Mouse (Mus musculus): ENCODE measurements at regions not wholly inside any gene's neighbourhood (a gene's known extent, or its start where the extent isn't known, plus 50 kb on each side); places are given as distances from the start of the nearest gene placed in this dataset.

DNA sequence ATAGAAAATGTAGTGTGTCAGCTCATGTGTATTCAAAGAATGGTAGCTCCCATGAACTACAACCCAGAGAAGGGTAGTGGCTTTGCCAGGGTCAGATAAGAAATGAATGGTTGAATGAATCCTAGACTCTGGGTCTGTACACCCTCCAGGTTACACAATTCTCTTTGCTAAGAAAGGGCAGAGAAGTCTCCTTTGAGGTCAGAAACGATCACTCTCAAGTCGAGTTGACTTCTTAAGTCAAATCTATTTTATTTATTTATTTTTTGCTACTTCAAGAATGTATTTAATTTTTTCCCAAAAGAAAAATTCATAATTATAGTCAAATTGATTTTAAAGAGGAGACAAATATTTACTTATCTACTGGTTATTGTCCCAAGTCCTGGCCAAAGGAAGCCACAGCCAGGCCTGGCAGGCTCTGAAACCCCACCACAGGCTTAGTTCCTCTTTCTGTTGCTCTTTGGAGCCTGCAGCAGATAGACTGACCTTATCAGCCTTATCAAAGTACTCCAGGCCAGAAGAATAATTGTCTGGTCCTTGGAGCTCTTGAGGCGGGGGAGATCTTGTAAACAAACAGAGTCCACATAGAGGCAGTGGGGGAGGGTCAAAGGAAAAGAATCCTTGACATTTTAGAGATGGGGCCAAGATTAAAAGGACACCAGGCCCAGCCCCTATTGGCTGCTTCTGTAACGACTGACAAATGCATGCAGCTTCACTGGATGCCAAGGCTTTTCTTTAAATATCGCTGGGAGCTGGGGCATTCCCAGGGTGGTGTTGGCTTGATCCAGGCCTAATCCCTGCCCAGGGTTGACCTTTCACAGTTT is 104.6 kb upstream of the Jun start:
- H3K36me3 ChIP-seq: no peaks in the 10 kb centered on the region
- H3K9me3 ChIP-seq: no peaks in the 10 kb centered on the region
- H3K4me2 ChIP-seq (replicated peaks): no peak overlapping the region
- no peak for ATAC-seq
- H3K4me1 ChIP-seq (replicated peaks): peaks cover 20% of the 10 kb centered on the region
- no peak overlapping the region for H3K4me3 ChIP-seq (replicated peaks)
- H3K9ac ChIP-seq: no peak overlapping the region
- H3K27ac ChIP-seq: peak overlapping the region; percentile 40; the same call in 1 of the 2 replicates
- no peaks in the 10 kb centered on the region for H3K27me3 ChIP-seq (replicated peaks)
- 29% methylated on average over 5 of the region's 5 CpGs for WGBS

DNA sequence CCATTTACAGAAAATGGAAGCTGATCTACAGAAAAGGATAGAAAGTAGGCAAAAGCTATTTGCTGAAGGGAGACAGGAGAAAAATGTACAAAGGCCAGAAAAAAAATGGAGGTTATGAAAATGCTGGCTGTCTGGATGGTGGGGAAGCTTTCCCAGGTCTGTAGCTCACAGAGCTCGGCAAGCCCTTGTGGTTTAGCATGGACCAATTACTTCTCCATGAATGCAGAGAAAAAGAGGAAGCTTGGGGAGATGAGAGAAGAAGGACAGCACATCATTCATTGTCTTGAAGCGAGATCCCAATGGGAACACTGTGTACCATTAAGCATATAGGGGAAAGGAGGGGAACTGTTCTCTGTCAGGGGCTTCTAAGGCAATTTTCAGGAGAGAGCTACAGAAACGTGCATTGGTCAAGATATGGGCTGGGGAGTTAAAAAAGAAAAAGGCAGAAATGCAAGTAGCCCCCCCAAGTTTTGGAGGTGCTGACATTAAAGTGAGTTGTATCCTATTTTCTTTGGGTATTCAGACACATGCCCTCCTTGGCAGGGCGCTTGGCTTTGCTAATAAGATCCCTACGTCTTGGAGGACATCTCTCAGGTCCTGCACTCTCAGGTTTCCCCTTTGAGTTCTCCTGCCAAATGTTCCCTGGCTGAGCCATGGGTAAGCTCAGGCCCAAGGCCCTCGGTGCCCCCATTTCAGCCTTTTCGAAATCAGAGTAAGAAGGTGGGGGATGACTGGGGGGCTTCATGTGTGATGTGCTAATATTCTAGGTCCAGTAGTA is 105.8 kb upstream of the Jun start:
- H3K9me3 ChIP-seq: no peaks in the 10 kb centered on the region
- H3K4me3 ChIP-seq (replicated peaks): no peak overlapping the region
- no peaks in the 10 kb centered on the region for H3K36me3 ChIP-seq
- H3K27me3 ChIP-seq (replicated peaks): no peaks in the 10 kb centered on the region
- 87% methylated on average over 7 of the region's 7 CpGs for WGBS
- no peak overlapping the region for H3K27ac ChIP-seq
- no peak overlapping the region for H3K9ac ChIP-seq
- ATAC-seq: no peak
- no peak overlapping the region for H3K4me2 ChIP-seq (replicated peaks)
- peaks cover 26% of the 10 kb centered on the region for H3K4me1 ChIP-seq (replicated peaks)

DNA sequence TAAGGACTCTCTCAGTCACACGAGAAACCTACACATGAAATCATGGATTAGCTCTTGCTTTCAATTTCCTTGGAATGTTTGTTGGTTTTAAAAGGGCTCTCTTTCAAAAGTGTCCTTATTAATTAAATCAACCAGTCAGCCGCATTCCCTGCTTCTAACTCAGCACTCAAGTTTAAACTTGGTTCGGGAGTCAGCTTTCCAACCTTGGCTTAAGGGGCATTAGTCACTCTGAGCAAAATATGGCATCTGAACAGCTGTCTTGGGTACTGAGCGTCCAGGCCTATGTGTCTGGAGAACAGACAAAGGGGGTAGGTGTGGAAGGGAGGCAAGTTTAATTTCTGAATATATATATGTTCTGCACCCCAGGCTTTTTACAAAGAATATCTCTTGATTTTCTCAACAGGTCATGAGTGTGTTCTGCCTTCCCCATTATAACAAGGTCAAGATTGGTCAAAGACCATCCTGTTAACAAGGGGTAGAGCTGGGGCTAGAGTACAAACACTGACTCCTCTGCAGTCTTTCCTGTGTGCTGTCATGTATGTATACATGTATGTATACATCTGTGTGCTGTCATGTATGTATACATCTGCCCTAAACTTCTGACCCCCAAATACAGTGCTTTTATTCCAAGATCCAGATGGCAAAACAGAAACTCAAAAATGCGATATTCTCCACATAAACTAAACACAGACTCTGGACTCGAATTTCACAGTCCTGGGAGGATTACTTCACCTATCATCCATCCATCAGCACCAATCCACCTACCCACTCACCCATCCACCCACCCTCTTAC is 106.8 kb upstream of the Jun start:
- H3K4me1 ChIP-seq (replicated peaks): peaks cover 19% of the 10 kb centered on the region
- ATAC-seq: no peak
- H3K4me3 ChIP-seq (replicated peaks): no peak overlapping the region
- H3K9ac ChIP-seq: no peak overlapping the region
- no peak overlapping the region for H3K27ac ChIP-seq
- no peaks in the 10 kb centered on the region for H3K27me3 ChIP-seq (replicated peaks)
- H3K9me3 ChIP-seq: no peaks in the 10 kb centered on the region
- WGBS: 57% methylated on average over 6 of the region's 6 CpGs
- H3K4me2 ChIP-seq (replicated peaks): no peak overlapping the region
- no peaks in the 10 kb centered on the region for H3K36me3 ChIP-seq

DNA sequence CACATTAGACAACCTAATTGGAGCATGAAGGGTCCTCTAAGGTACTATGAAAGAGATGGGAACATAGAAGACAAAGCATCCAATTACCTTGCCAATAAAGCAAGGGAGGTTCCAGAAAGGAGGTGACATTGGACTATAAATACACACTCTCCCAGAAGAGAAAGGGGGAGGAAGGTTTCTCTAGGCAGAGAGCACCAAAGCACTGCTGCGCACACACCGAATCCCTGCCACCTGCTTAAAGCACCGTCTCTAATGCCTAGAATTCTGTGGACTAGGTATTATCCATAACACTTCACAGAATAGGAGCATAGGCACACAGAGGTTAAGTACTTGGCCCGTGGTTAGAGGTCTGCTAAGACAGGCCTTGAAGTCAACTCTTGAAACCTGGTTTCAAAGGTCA is 107.8 kb upstream of the Jun start:
- no peaks in the 10 kb centered on the region for H3K9me3 ChIP-seq
- H3K4me2 ChIP-seq (replicated peaks): no peak overlapping the region
- H3K36me3 ChIP-seq: no peaks in the 10 kb centered on the region
- ATAC-seq: no peak
- 71% methylated on average over 4 of the region's 4 CpGs for WGBS
- H3K4me3 ChIP-seq (replicated peaks): no peak overlapping the region
- H3K27ac ChIP-seq: no peak overlapping the region
- H3K27me3 ChIP-seq (replicated peaks): no peaks in the 10 kb centered on the region
- H3K9ac ChIP-seq: no peak overlapping the region
- H3K4me1 ChIP-seq (replicated peaks): peaks cover 14% of the 10 kb centered on the region

DNA sequence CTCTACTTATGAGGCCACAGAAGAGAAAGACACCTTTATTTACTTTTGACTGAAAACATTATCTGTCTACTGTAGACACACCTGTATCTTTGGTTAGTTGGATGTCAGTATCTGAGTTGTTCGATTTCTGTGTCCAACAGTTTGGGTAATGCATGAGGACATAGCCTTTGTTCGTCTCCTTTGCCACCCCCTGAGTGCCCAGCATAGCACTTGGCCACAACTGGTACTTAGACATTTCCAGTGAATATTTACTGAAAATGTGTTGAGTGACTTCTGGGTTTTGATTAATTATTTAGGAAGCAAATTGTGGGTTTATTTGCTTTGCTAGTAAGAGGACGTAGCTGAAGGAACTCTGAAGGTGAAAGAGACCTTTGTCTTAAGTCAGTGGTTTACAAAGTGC is 108.4 kb upstream of the Jun start:
- Histone ChIP-seq H3K4me2 (replicated peaks) (peak overlapping the region; percentile 65; the same call in 1 of the 2 replicates), H3K4me3 (replicated peaks) (peak overlapping the region; percentile 48; the same call in 1 of the 2 replicates), H3K9me3 (no peaks in the 10 kb centered on the region), H3K36me3 (no peaks in the 10 kb centered on the region), H3K27me3 (replicated peaks) (no peaks in the 10 kb centered on the region), H3K9ac (no peak overlapping the region), H3K4me1 (replicated peaks) (peaks cover 14% of the 10 kb centered on the region), H3K27ac (peak overlapping the region; percentile 95; the same call in 1 of the 2 replicates)
- 80% methylated on average over 3 of the region's 3 CpGs for WGBS
- no peak for ATAC-seq

DNA sequence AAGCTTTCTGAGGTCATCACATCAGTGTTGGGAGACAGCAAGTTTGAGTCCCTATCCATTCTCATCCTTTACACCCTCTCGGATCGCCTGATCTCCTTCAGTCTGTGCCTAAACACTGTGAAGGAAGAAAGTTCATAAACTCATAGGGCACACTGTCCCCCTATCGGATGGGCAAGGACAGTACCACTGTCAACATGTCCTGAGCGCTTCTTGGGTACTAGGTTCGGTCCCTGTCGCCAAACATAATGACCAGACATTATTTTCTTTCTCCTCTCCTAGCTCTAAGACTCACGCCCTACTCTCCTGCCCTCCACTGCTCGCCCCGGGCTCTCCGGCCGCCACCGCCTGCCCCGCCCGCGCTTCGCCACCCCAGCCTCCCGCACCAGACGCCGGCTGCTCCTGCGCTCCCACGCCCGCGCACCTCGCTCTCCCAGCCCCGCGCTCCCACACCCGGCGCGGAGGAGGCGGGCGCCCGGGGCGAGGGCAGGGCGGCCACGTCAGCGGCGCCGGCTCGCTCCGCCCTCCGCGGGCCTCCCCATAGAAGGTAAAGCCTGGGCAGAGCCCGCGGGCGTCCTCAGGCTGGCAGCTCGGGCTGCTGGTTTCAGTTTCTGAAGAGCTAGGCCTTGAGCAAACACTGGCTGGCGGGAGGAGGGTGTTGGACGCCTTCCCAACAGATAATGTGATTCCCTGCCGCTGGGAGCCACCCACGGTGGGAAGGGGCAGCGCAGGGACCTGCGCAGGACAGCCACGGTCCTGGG is 109.1 kb upstream of the Jun start:
- Histone ChIP-seq H3K9me3 (no peaks in the 10 kb centered on the region), H3K27me3 (replicated peaks) (no peaks in the 10 kb centered on the region), H3K9ac (peak overlapping the region; percentile 57), H3K27ac (peak overlapping the region; percentile 95), H3K4me1 (replicated peaks) (peaks cover 14% of the 10 kb centered on the region), H3K4me3 (replicated peaks) (peak overlapping the region; percentile 48), H3K4me2 (replicated peaks) (peak overlapping the region; percentile 65), H3K36me3 (no peaks in the 10 kb centered on the region)
- peak; percentile 99 for ATAC-seq
- under 1% methylated on average over 53 of the region's 53 CpGs for WGBS

DNA sequence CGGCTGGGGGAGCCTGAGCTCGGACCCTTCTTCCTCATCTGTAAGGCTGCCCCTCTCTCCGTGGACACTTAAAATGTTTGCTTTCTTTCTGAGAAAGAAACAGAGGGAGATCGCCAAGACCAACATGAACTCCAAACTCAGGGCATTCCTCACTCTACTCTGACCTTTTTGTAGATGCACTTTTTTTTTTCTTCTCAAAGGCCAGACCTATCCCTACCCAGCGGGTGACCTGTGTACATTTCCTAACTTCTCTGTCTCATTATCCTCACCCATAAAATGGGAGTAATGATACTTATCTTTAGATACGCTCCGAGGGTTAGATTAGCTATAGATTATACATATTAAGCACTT is 109.6 kb upstream of the Jun start:
- Histone ChIP-seq H3K9me3 (no peaks in the 10 kb centered on the region), H3K4me2 (replicated peaks) (peak overlapping the region; percentile 65), H3K27me3 (replicated peaks) (no peaks in the 10 kb centered on the region), H3K4me3 (replicated peaks) (peak overlapping the region; percentile 48), H3K27ac (peak overlapping the region; percentile 95), H3K4me1 (replicated peaks) (peaks cover 14% of the 10 kb centered on the region), H3K9ac (peak overlapping the region; percentile 57), H3K36me3 (no peaks in the 10 kb centered on the region)
- ATAC-seq: peak; percentile 29; the same call in 1 of the 2 replicates
- WGBS: 16% methylated on average over 7 of the region's 7 CpGs

DNA sequence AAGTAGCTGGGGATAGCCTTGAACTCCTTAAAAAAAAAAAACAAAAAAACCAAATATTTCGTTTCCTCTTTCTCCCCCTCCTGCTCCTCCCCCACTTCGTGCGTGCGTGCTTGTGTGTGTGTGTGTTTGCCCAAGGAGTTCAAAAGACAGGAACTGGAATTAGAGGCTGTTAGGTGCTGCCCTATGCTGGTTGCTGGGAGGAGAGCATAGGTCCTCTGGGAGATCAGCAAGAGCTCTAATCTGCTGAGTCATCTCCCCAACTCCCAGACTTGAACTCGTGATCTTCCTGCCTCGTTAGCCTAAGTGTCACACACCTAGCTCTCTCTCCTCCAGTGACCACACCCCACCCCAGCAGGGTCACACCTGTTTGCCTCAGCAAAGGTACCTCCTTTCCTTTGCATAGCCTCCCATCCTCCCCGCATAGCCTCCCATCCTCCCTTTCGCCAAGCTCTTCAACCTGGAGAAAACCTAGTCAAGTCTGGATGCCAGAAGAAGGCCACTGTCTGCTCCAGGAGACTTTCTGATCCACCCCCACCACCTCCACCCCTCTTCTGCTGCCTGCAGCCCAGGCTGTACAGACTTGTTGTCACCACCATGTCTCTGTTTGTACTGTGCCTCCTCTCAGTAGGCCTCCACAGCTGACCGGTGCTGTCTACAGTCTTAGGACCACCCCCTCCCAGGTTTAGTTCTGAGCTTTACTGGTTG is 110.5 kb upstream of the Jun start:
- Histone ChIP-seq H3K9me3 (no peaks in the 10 kb centered on the region), H3K27me3 (replicated peaks) (no peaks in the 10 kb centered on the region), H3K36me3 (no peaks in the 10 kb centered on the region), H3K4me3 (replicated peaks) (no peak overlapping the region), H3K9ac (no peak overlapping the region), H3K4me2 (replicated peaks) (no peak overlapping the region), H3K27ac (no peak overlapping the region), H3K4me1 (replicated peaks) (0 out of 2 replicates have a peak, but pooled peaks cover 5% of the 10 kb centered on the region)
- ATAC-seq: 0 out of 2 replicates have a peak, but pooled peaks have one; percentile 7
- WGBS: 65% methylated on average over 9 of the region's 9 CpGs

DNA sequence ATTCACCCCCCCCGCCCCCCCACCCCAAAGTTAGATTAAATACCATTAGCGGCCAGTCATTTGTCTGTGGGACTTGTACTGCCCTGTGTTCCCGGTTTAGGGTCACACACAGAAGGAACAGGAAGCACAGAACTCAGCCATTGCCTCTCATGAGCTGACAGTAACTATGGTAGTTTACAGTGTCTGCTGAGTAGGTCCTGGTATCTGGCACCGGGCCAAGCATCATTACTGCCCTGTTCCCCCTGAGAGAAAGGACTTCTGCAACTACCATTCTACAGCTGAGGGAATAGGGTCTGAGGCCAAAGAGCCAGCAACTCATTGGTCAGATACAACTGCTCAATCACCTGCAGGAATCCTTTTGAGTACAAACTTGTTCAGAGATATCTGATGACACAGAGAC is 111.4 kb upstream of the Jun start:
- Histone ChIP-seq H3K27me3 (replicated peaks) (no peaks in the 10 kb centered on the region), H3K9me3 (no peaks in the 10 kb centered on the region), H3K4me3 (replicated peaks) (no peak overlapping the region), H3K4me2 (replicated peaks) (no peak overlapping the region), H3K4me1 (replicated peaks) (0 out of 2 replicates have a peak, but pooled peaks cover 5% of the 10 kb centered on the region), H3K36me3 (no peaks in the 10 kb centered on the region), H3K9ac (no peak overlapping the region), H3K27ac (no peak overlapping the region)
- no peak for ATAC-seq
- WGBS: 61% methylated on average over 4 of the region's 4 CpGs

DNA sequence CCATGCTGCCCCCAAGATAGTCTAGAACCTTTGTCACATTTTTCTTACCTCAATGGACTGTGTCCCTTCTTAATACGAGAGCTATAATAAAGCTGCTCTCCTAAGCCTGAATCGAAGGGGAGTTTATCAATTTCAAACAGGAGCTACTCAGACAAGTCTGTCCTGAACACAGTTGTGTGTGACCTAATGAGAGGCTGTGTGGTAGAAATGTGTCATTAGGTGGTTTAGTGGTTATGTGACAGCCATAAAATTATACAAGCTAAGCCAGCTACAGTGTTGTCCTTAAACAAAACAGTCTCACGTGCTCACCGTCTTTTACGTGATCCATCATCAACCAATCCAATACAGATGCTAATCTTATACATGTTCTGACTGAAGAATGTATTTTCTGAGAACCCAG is 114.5 kb upstream of the Jun start:
- WGBS: 56% methylated on average over 5 of the region's 5 CpGs
- Histone ChIP-seq H3K9ac (no peak overlapping the region), H3K27ac (no peak overlapping the region), H3K27me3 (replicated peaks) (no peaks in the 10 kb centered on the region), H3K4me2 (replicated peaks) (no peak overlapping the region), H3K9me3 (no peaks in the 10 kb centered on the region), H3K36me3 (no peaks in the 10 kb centered on the region), H3K4me3 (replicated peaks) (no peak overlapping the region), H3K4me1 (replicated peaks) (0 out of 2 replicates have a peak, but pooled peaks cover 5% of the 10 kb centered on the region)
- no peak for ATAC-seq

DNA sequence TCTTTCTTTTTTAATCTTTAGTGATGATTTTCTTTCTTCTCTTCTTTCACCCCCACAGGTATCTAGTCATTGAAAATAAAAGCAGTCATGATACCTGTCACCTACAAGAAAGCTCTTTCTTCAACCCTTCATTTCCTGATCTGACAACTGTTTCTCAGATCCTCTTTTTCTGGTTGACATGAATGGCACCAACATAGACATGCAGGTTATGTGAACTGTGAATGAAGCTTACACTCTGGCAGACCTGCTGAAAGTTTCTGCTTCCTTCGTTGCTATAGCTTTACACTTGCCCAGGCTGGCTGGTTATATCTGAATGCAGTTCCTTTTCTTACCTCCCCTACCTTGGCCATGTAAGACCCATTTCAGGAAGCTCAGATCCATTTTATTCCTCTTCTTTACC is 115.2 kb upstream of the Jun start:
- H3K4me1 ChIP-seq (replicated peaks): 0 out of 2 replicates have a peak, but pooled peaks cover 5% of the 10 kb centered on the region
- H3K4me3 ChIP-seq (replicated peaks): no peak overlapping the region
- no peaks in the 10 kb centered on the region for H3K27me3 ChIP-seq (replicated peaks)
- WGBS: 80% methylated on average over 1 of the region's 1 CpGs
- no peak overlapping the region for H3K9ac ChIP-seq
- no peak overlapping the region for H3K4me2 ChIP-seq (replicated peaks)
- no peaks in the 10 kb centered on the region for H3K36me3 ChIP-seq
- H3K27ac ChIP-seq: no peak overlapping the region
- ATAC-seq: no peak
- no peaks in the 10 kb centered on the region for H3K9me3 ChIP-seq
